Mouse (Mus musculus): ENCODE data around the gene Nup50. TPM values are rescaled to one million over a fixed set of nuclear protein-coding genes. Genes with fewer than 3 reads are reported as not detected.
A peak's percentile ranks its signal among the peaks of the same experiment; 100 is the strongest.

Nup50 gene
- polyA plus RNA-seq, 1 experiment from 2014 or later = 24.2 TPM

Small RNA genes lying within 50 kb of the gene (microRNA-seq; reads per million reads assigned to microRNA genes)
- gene Mir1249 = 64.3 reads per million, percentile 49 among the genes with 10 or more reads in this experiment

Other genes starting within 250 kb of the Nup50 start
- 0.35 and 0.39 TPM in 2 replicates for gene Arhgap8, start 203.4 kb upstream of the Nup50 start, polyA plus RNA-seq (2015; fragmentation: Nextera tagmentation; extraction: Ambion mirVana)
- 3.5 and 4.3 TPM in 2 replicates for gene Phf21b, start 67.4 kb upstream of the Nup50 start, polyA plus RNA-seq (2015; fragmentation: Nextera tagmentation; extraction: Ambion mirVana)
- 0.87 and 0.90 TPM in 2 replicates for gene Gm29666, start 3.4 kb upstream of the Nup50 start, polyA plus RNA-seq (2015; fragmentation: Nextera tagmentation; extraction: Ambion mirVana)
- gene 5031439G07Rik, start 65.1 kb downstream of the Nup50 start, polyA plus RNA-seq (2015; fragmentation: Nextera tagmentation; extraction: Ambion mirVana) = 24.5 and 25.9 TPM in 2 replicates
- gene Upk3a, start 93.7 kb downstream of the Nup50 start, polyA plus RNA-seq (2015; fragmentation: Nextera tagmentation; extraction: Ambion mirVana) = 0.77 and 1.1 TPM in 2 replicates
- 28.5 and 34.7 TPM in 2 replicates for gene Fam118a, start 105.5 kb downstream of the Nup50 start, polyA plus RNA-seq (2015; fragmentation: Nextera tagmentation; extraction: Ambion mirVana)
- gene Smc1b, start 208.6 kb downstream of the Nup50 start, polyA plus RNA-seq (2015; fragmentation: Nextera tagmentation; extraction: Ambion mirVana) = 0.15 TPM in 2 replicates
- gene Ribc2, start 208.7 kb downstream of the Nup50 start, polyA plus RNA-seq (2015; fragmentation: Nextera tagmentation; extraction: Ambion mirVana) = 0.78 and 1.4 TPM in 2 replicates

Measured in midbrain, embryonic 16.5 days (tissue).